Mouse (Mus musculus) neural tube, embryonic 13.5 days (tissue): ENCODE results near the gene Pcbp4. TPM values are rescaled to one million over a fixed set of nuclear protein-coding genes. Genes with fewer than 3 reads are reported as not detected.
A peak's percentile ranks its signal among the peaks of the same experiment; 100 is the strongest.

Experiments used
- ATAC-seq: fragments of 200-750 bp; cut with Nextera tagmentation; 2 replicates; pipeline ENCODE4 v1.8.0; 2017; ENCODE audit warnings: low read depth, mild to moderate bottlenecking, moderate TSS enrichment, moderate library complexity
- H3K27ac ChIP-seq: fragments of 300-500 bp; sonication (generic); replicated peaks from 2 replicates; pipeline ENCODE4 v1.5.1; 2015; ENCODE audit warnings: moderate library complexity, mild to moderate bottlenecking, inconsistent platforms
- H3K27me3 ChIP-seq: fragments of 300-500 bp; sonication (generic); 2 replicates; pipeline ENCODE4 v1.6.1; 2015; ENCODE audit warnings: mild to moderate bottlenecking, inconsistent platforms
- H3K36me3 ChIP-seq: fragments of 300-500 bp; sonication (generic); 2 replicates; pipeline ENCODE4 v1.6.1; 2015; ENCODE audit warnings: mild to moderate bottlenecking, inconsistent platforms
- H3K4me1 ChIP-seq: fragments of 300-500 bp; sonication (generic); replicated peaks from 2 replicates; pipeline ENCODE4 v1.6.1; 2015; ENCODE audit warnings: inconsistent platforms
- H3K4me2 ChIP-seq: fragments of 300-500 bp; sonication (generic); 2 replicates; pipeline ENCODE4 v1.6.1; 2015; ENCODE audit warnings: inconsistent platforms, mild to moderate bottlenecking, moderate library complexity
- H3K4me3 ChIP-seq: fragments of 300-500 bp; sonication (generic); 2 replicates; pipeline ENCODE4 v1.5.1; 2015; ENCODE audit warnings: mild to moderate bottlenecking, inconsistent platforms
- H3K9ac ChIP-seq: fragments of 300-500 bp; sonication (generic); 2 replicates; pipeline ENCODE4 v1.6.1; 2015; ENCODE audit warnings: moderate library complexity, mild to moderate bottlenecking, inconsistent platforms
- H3K9me3 ChIP-seq: fragments of 300-500 bp; sonication (generic); 2 replicates; pipeline ENCODE4 v1.6.1; 2016; ENCODE audit warnings: inconsistent platforms
- WGBS: fragments of 180-500 bp; shearing (Covaris S2); methylation state at CpG from one replicate; pipeline ENCODE4 v1.1.7; 2015; 5-methylcytosine and 5-hydroxymethylcytosine counted together
- polyA plus RNA-seq: library from polyadenylated mRNA; unstranded; fragments of >200 nt; fragmentation: Nextera tagmentation; extraction: Ambion mirVana; gene quantifications from 2 replicates; pipeline ENCODE4 v1.2.1, GENCODE M21; 2015

The Pcbp4 gene
- polyA plus RNA-seq, 1 experiment from 2014 or later: 262 TPM

DNA sequence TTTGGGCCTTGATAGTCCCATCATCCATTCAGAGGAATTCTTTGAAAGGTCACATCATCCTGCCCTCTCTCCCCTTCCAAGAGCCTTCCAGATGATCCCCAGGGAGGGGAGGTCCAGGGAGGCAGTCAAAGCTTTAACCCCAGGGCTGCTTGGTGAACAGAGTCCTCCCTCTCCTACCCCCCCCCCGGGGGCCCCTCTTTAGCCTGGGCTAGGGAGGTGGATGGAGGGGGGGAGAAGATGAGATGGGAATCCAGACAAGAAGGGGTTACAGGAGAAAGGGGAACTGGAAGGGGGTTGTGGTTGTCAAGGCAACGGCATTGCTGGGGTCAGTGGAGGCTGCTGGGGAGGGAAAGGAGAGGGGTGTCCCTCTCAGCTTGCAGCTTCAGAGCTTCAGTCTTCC lies 32.5 kb upstream of the Pcbp4 start:
- no peak; the same call in 1 of the 2 replicates for ATAC-seq
- Histone ChIP-seq H3K27ac (no peak overlapping the region), H3K27me3 (peaks cover 4% of the 10 kb centered on the region; the same call in 1 of the 2 replicates), H3K4me1 (peaks cover 34% of the 10 kb centered on the region), H3K9me3 (no peaks in the 10 kb centered on the region), H3K9ac (peak overlapping the region; percentile 47), H3K4me2 (peak overlapping the region; percentile 22), H3K4me3 (no peak overlapping the region), H3K36me3 (no peaks in the 10 kb centered on the region)
- WGBS: 0% methylated on average over 2 of the region's 2 CpGs

GRCm38 (mm10) chr9:106421033-106421864 lies 31.8 kb upstream of the Pcbp4 start:
- H3K4me1 ChIP-seq: peaks cover 34% of the 10 kb centered on the region
- peak overlapping the region; percentile 40 for H3K4me2 ChIP-seq
- no peaks in the 10 kb centered on the region for H3K9me3 ChIP-seq
- ATAC-seq: peak; percentile 24
- H3K27ac ChIP-seq: no peak overlapping the region
- no peaks in the 10 kb centered on the region for H3K36me3 ChIP-seq
- H3K4me3 ChIP-seq: no peak overlapping the region
- peaks cover 4% of the 10 kb centered on the region; the same call in 1 of the 2 replicates for H3K27me3 ChIP-seq
- 8% methylated on average over 18 of the region's 18 CpGs for WGBS
- peak overlapping the region; percentile 47 for H3K9ac ChIP-seq

GRCm38 (mm10) chr9:106421865-106422160 lies 31.3 kb upstream of the Pcbp4 start:
- no peak overlapping the region for H3K27ac ChIP-seq
- WGBS: 0% methylated on average over 3 of the region's 3 CpGs
- no peaks in the 10 kb centered on the region for H3K9me3 ChIP-seq
- no peaks in the 10 kb centered on the region for H3K36me3 ChIP-seq
- H3K27me3 ChIP-seq: peaks cover 4% of the 10 kb centered on the region; the same call in 1 of the 2 replicates
- peak overlapping the region; percentile 40 for H3K4me2 ChIP-seq
- peaks cover 34% of the 10 kb centered on the region for H3K4me1 ChIP-seq
- H3K9ac ChIP-seq: no peak overlapping the region
- no peak overlapping the region for H3K4me3 ChIP-seq
- ATAC-seq: peak; percentile 75

- peak; percentile 68 for ATAC-seq
- Histone ChIP-seq H3K4me3 (peak overlapping the region; percentile 87), H3K27ac (peak overlapping the region; percentile 98), H3K27me3 (no peaks in the 10 kb centered on the region), H3K9me3 (no peaks in the 10 kb centered on the region), H3K36me3 (peaks cover 32% of the 10 kb centered on the region), H3K4me2 (peak overlapping the region; percentile 70), H3K4me1 (peaks cover 19% of the 10 kb centered on the region), H3K9ac (peak overlapping the region; percentile 79)
- 13% methylated on average over 11 of the region's 11 CpGs for WGBS
Observed at GRCm38 (mm10) chr9:106428719-106429220, 24.3 kb upstream of the Pcbp4 start.

DNA sequence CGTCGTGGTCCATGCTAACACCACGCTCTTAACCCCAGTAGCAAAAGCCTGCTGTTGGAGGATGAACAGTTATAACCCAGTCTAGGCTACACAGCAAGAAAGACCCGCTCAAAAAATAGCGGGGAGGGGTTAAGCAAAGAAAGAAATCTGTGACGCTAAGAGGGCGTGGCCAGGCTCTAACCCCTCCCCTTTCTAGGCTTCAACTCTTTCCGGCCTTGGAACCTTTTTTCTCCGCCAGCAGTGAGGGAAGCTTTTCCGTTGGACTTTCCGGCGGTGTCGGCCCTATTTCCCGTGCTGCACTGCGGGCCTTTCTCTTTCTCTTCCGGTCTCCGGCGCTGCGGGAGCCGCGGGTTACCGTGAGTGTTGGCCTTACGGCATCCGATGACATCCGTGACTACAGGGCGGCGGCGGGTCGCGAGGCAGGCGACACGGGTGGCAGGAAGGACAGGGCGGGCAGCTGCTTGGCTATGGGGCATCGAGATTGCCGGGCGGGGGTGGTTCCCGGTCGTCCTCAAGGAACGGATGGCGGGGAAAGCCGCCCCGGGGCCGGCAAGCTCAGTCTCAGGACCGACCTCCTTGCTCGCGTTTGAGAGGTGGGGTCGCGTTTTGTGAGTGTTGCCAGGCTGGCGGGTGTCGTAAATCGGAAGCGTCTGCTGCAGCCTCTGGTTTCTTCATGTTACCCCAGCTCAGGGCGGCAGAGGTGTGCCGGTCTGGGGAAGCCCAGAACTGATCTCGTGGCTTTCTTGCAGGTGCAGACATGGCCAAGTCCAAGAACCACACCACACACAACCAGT lies 23.7 kb upstream of the Pcbp4 start, which contains the start of gene Rpl29:
Gene Rpl29, plus strand, starts transcription at position 234 of the 794 bp plus-strand sequence.
- Histone ChIP-seq H3K4me1 (peaks cover 19% of the 10 kb centered on the region), H3K36me3 (peaks cover 38% of the 10 kb centered on the region), H3K9ac (peak within 1 kb of the TSS; percentile 98), H3K4me2 (peak within 1 kb of the TSS; percentile 89), H3K27me3 (no peaks in the 10 kb centered on the region), H3K9me3 (no peaks in the 10 kb centered on the region), H3K4me3 (peak within 1 kb of the TSS; percentile 87), H3K27ac (peak within 1 kb of the TSS; percentile 98)
- ATAC-seq: peak; percentile 93
- WGBS: under 1% methylated on average over 55 of the region's 55 CpGs

- Histone ChIP-seq H3K4me1 (peaks cover 19% of the 10 kb centered on the region), H3K9me3 (no peaks in the 10 kb centered on the region), H3K27me3 (no peaks in the 10 kb centered on the region), H3K4me3 (peak overlapping the region; percentile 87), H3K27ac (peak overlapping the region; percentile 98), H3K9ac (peak overlapping the region; percentile 98), H3K4me2 (peak overlapping the region; percentile 89), H3K36me3 (peaks cover 40% of the 10 kb centered on the region)
- under 1% methylated on average over 4 of the region's 4 CpGs for WGBS
- ATAC-seq: no peak
Observed at GRCm38 (mm10) chr9:106430015-106430264, 23.2 kb upstream of the Pcbp4 start.

DNA sequence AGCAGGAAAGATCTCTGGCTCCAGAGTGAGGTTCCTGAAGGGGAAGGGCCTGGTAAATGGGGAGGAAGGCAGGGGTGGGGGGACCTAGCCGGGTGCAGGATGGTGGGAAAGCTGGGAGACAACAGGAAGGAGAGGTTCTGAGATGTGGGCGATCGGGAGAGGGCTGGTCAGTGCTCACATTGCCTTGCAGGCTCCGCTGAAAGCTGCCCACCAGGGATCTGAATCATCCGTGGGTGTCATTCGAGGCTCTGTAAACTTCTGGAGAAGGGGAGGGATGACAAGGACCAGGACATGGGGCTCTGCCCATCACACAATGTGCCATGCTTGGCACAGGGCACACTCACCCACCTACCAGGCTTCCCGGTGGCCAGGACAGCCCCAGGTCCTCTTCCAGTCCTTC lies 19.7 kb upstream of the Pcbp4 start:
- peak overlapping the region; percentile 17; the same call in 1 of the 2 replicates for H3K9ac ChIP-seq
- H3K9me3 ChIP-seq: no peaks in the 10 kb centered on the region
- no peaks in the 10 kb centered on the region for H3K27me3 ChIP-seq
- WGBS: 78% methylated on average over 7 of the region's 7 CpGs
- H3K4me1 ChIP-seq: peaks cover 35% of the 10 kb centered on the region
- no peak for ATAC-seq
- H3K36me3 ChIP-seq: peaks cover 40% of the 10 kb centered on the region
- no peak overlapping the region for H3K27ac ChIP-seq
- H3K4me2 ChIP-seq: no peak overlapping the region
- no peak overlapping the region for H3K4me3 ChIP-seq

- Histone ChIP-seq H3K9ac (peak overlapping the region; percentile 26; the same call in 1 of the 2 replicates), H3K9me3 (no peaks in the 10 kb centered on the region), H3K27ac (no peak overlapping the region), H3K4me1 (peaks cover 25% of the 10 kb centered on the region), H3K27me3 (no peaks in the 10 kb centered on the region), H3K4me2 (no peak overlapping the region), H3K4me3 (no peak overlapping the region), H3K36me3 (peaks cover 31% of the 10 kb centered on the region)
- WGBS: 89% methylated on average over 9 of the region's 9 CpGs
- no peak for ATAC-seq
Observed at GRCm38 (mm10) chr9:106436566-106436965, 16.5 kb upstream of the Pcbp4 start.

- Histone ChIP-seq H3K27ac (no peak overlapping the region), H3K9me3 (no peaks in the 10 kb centered on the region), H3K4me2 (no peak overlapping the region), H3K27me3 (no peaks in the 10 kb centered on the region), H3K36me3 (no peaks in the 10 kb centered on the region), H3K9ac (no peak overlapping the region), H3K4me1 (peaks cover 36% of the 10 kb centered on the region), H3K4me3 (no peak overlapping the region)
- ATAC-seq: no peak
- WGBS: 82% methylated on average over 5 of the region's 5 CpGs
Observed at GRCm38 (mm10) chr9:106442680-106443079, 10.4 kb upstream of the Pcbp4 start.

- H3K9ac ChIP-seq: no peak overlapping the region
- no peak overlapping the region for H3K4me2 ChIP-seq
- peaks cover 40% of the 10 kb centered on the region for H3K4me1 ChIP-seq
- no peak for ATAC-seq
- WGBS: 78% methylated on average over 4 of the region's 4 CpGs
- H3K27me3 ChIP-seq: no peaks in the 10 kb centered on the region
- H3K4me3 ChIP-seq: no peak overlapping the region
- H3K36me3 ChIP-seq: no peaks in the 10 kb centered on the region
- no peaks in the 10 kb centered on the region for H3K9me3 ChIP-seq
- H3K27ac ChIP-seq: no peak overlapping the region
Observed at GRCm38 (mm10) chr9:106444836-106445235, 8.3 kb upstream of the Pcbp4 start.

DNA sequence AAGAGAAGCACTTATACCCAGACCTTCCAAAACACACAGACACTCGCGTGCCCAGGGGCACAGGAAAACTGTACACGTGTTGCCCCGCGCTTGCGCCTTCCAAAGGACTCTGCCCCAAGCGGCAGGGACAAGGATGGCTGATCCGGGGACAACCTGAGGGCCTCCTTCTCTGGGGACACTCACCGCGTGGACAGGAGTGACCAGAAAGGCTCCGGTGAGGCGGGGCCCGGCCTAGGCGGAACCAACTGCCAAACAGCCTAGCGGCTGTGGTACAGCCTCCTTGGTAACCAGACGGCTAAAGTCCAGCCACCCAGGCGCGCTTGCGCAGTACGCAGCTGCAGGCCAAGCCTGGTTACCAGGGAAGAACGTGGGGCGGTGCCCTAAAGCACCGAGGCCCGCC lies 5.7 kb upstream of the Pcbp4 start, which contains the start of the genes Abhd14b and Abhd14a:
Gene Abhd14b, plus strand, starts transcription at position 112 of the 400 bp plus-strand sequence.
Gene Abhd14a, minus strand, starts transcription at position 331 of the 400 bp plus-strand sequence.
- no peaks in the 10 kb centered on the region for H3K27me3 ChIP-seq
- H3K4me1 ChIP-seq: peaks cover 61% of the 10 kb centered on the region
- WGBS: under 1% methylated on average over 24 of the region's 24 CpGs
- H3K4me2 ChIP-seq: peak within 1 kb of the TSS; percentile 77
- ATAC-seq: peak; percentile 68
- peak within 1 kb of the TSS; percentile 56 for H3K4me3 ChIP-seq
- peak within 1 kb of the TSS; percentile 78 for H3K27ac ChIP-seq
- H3K9me3 ChIP-seq: no peaks in the 10 kb centered on the region
- peak within 1 kb of the TSS; percentile 80 for H3K9ac ChIP-seq
- no peaks in the 10 kb centered on the region for H3K36me3 ChIP-seq

DNA sequence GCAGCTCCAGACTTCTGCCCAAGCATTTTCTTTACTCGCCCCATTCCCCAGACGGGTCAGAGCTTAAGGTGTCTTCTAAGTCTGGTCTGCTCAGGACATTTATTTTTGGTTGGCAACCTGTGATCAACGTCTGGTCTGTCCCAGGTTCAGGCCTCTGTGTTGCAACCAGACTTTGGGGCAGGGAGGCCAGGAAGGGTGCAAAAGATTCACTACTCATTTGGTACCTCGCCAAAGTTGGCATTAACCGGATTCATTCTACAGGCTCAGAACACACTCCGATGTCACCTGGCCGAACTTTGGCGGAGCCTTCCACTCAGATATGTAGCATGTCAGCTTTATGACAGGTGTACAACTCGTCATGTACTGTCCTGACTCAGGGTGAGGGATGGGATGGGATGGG lies 5.1 kb upstream of the Pcbp4 start:
- Histone ChIP-seq H3K9ac (peak overlapping the region; percentile 80), H3K27me3 (no peaks in the 10 kb centered on the region), H3K4me1 (peaks cover 68% of the 10 kb centered on the region), H3K36me3 (no peaks in the 10 kb centered on the region), H3K9me3 (no peaks in the 10 kb centered on the region), H3K4me2 (peak overlapping the region; percentile 77), H3K27ac (peak overlapping the region; percentile 75; the same call in 1 of the 2 replicates), H3K4me3 (peak overlapping the region; percentile 56)
- WGBS: 44% methylated on average over 9 of the region's 9 CpGs
- ATAC-seq: peak; percentile 11; the same call in 1 of the 2 replicates
